Mouse (Mus musculus) liver, embryonic 16.5 days (tissue): ENCODE data around the gene Epor. TPM values are rescaled to one million over a fixed set of nuclear protein-coding genes. Genes with fewer than 3 reads are reported as not detected.

Experiments
- ATAC-seq: fragments of 200-750 bp; cut with Nextera tagmentation; 2 replicates; pipeline ENCODE4 v1.8.0; 2017; ENCODE audit warnings: low read depth, mild to moderate bottlenecking, moderate number of reproducible peaks, moderate library complexity
- H3K27ac ChIP-seq: fragments of 300-500 bp; sonication (generic); 2 replicates; pipeline ENCODE4 v1.5.1; 2014; ENCODE audit warnings: mild to moderate bottlenecking, low read length
- H3K27me3 ChIP-seq: fragments of 300-500 bp; sonication (generic); 2 replicates; pipeline ENCODE4 v1.6.1; 2014; ENCODE audit warnings: low read depth, low read length, mixed read lengths; ENCODE audit not compliant: control insufficient read depth, insufficient read depth
- H3K36me3 ChIP-seq: fragments of 300-500 bp; sonication (generic); 2 replicates; pipeline ENCODE4 v1.6.1; 2014; ENCODE audit warnings: mild to moderate bottlenecking; ENCODE audit not compliant: control insufficient read depth, insufficient read depth
- H3K4me1 ChIP-seq: fragments of 300-500 bp; sonication (generic); 2 replicates; pipeline ENCODE4 v1.6.1; 2014; ENCODE audit warnings: low read depth, low read length, mixed read lengths; ENCODE audit not compliant: control insufficient read depth
- H3K4me2 ChIP-seq: fragments of 300-500 bp; sonication (generic); 2 replicates; pipeline ENCODE4 v1.6.1; 2014; ENCODE audit warnings: low read depth, low read length, mixed read lengths
- H3K4me3 ChIP-seq: fragments of 300-500 bp; sonication (generic); 2 replicates; pipeline ENCODE4 v1.5.1; 2014; ENCODE audit warnings: low read depth, mild to moderate bottlenecking, low read length
- H3K9ac ChIP-seq: fragments of 300-500 bp; sonication (generic); 2 replicates; pipeline ENCODE4 v1.6.1; 2014; ENCODE audit warnings: low read depth, low read length
- H3K9me3 ChIP-seq: fragments of 300-500 bp; sonication (generic); replicated peaks from 2 replicates; pipeline ENCODE4 v1.6.1; 2016; ENCODE audit warnings: low read length; ENCODE audit not compliant: control insufficient read depth
- WGBS: fragments of 180-500 bp; shearing (Covaris S2); extraction: QIAGEN DNeasy Blood & Tissue Kit; methylation state at CpG from one replicate; pipeline ENCODE4 v1.1.7; 2014; ENCODE audit not compliant: insufficient replicate concordance; 5-methylcytosine and 5-hydroxymethylcytosine counted together
- polyA plus RNA-seq: library from polyadenylated mRNA; unstranded; fragments of >200 nt; fragmentation: Nextera tagmentation; extraction: Ambion mirVana; gene quantifications from 2 replicates; pipeline ENCODE4 v1.2.1, GENCODE M21; 2015

Gene Epor
- polyA plus RNA-seq, 1 experiment from 2014 or later = 115 TPM

- WGBS = 65% methylated on average over 9 of the region's 9 CpGs
- H3K4me1 ChIP-seq = peaks cover 50% of the 10 kb centered on the region
- ATAC-seq = no peak
- no peaks in the 10 kb centered on the region for H3K9me3 ChIP-seq
- H3K4me3 ChIP-seq = peak overlapping the region; percentile 68
- H3K27me3 ChIP-seq = peaks cover 7% of the 10 kb centered on the region; the same call in 1 of the 2 replicates
- H3K27ac ChIP-seq = peak overlapping the region; percentile 91
- peaks cover 39% of the 10 kb centered on the region for H3K36me3 ChIP-seq
- H3K9ac ChIP-seq = peak overlapping the region; percentile 74; the same call in 1 of the 2 replicates
- H3K4me2 ChIP-seq = peak overlapping the region; percentile 80
Measured at GRCm38 (mm10) chr9:21960135-21960534, 3.2 kb downstream of the Epor start.

- ATAC-seq = no peak
- peak overlapping the region; percentile 7; the same call in 1 of the 2 replicates for H3K9ac ChIP-seq
- peak overlapping the region; percentile 68 for H3K4me3 ChIP-seq
- peaks cover 7% of the 10 kb centered on the region; the same call in 1 of the 2 replicates for H3K27me3 ChIP-seq
- peak overlapping the region; percentile 20; the same call in 1 of the 2 replicates for H3K27ac ChIP-seq
- peaks cover 54% of the 10 kb centered on the region for H3K4me1 ChIP-seq
- no peaks in the 10 kb centered on the region for H3K9me3 ChIP-seq
- H3K4me2 ChIP-seq = peak overlapping the region; percentile 80
- H3K36me3 ChIP-seq = peaks cover 39% of the 10 kb centered on the region
- WGBS = 89% methylated on average over 7 of the region's 7 CpGs
Measured at GRCm38 (mm10) chr9:21959244-21959643, 4.1 kb downstream of the Epor start.

GRCm38 (mm10) chr9:21958372-21958771 is 4.9 kb downstream of the Epor start:
- peaks cover 46% of the 10 kb centered on the region for H3K4me1 ChIP-seq
- H3K36me3 ChIP-seq = peaks cover 39% of the 10 kb centered on the region
- H3K9ac ChIP-seq = no peak overlapping the region
- WGBS = 65% methylated on average over 5 of the region's 5 CpGs
- H3K27ac ChIP-seq = peak overlapping the region; percentile 60; the same call in 1 of the 2 replicates
- ATAC-seq = no peak
- peaks cover 7% of the 10 kb centered on the region; the same call in 1 of the 2 replicates for H3K27me3 ChIP-seq
- H3K4me2 ChIP-seq = no peak overlapping the region
- no peak overlapping the region for H3K4me3 ChIP-seq
- no peaks in the 10 kb centered on the region for H3K9me3 ChIP-seq

GRCm38 (mm10) chr9:21955570-21956281 is 7.6 kb downstream of the Epor start, which contains the start of gene Swsap1:
Gene Swsap1, plus strand, starts transcription at chr9:21955755.
- peaks cover 1% of the 10 kb centered on the region; the same call in 1 of the 2 replicates for H3K27me3 ChIP-seq
- peak within 1 kb of the TSS; percentile 83 for H3K9ac ChIP-seq
- H3K4me3 ChIP-seq = peak within 1 kb of the TSS; percentile 76
- H3K27ac ChIP-seq = peak within 1 kb of the TSS; percentile 90
- ATAC-seq = peak; percentile 95
- H3K9me3 ChIP-seq = no peaks in the 10 kb centered on the region
- peak within 1 kb of the TSS; percentile 89 for H3K4me2 ChIP-seq
- H3K4me1 ChIP-seq = peaks cover 41% of the 10 kb centered on the region
- WGBS = under 1% methylated on average over 54 of the region's 54 CpGs
- H3K36me3 ChIP-seq = peaks cover 29% of the 10 kb centered on the region

GRCm38 (mm10) chr9:21955225-21955569 is 8.1 kb downstream of the Epor start:
- peak; percentile 61 for ATAC-seq
- no peaks in the 10 kb centered on the region for H3K9me3 ChIP-seq
- peak overlapping the region; percentile 90 for H3K27ac ChIP-seq
- no peaks in the 10 kb centered on the region for H3K27me3 ChIP-seq
- peaks cover 24% of the 10 kb centered on the region for H3K36me3 ChIP-seq
- peaks cover 35% of the 10 kb centered on the region for H3K4me1 ChIP-seq
- peak overlapping the region; percentile 89 for H3K4me2 ChIP-seq
- peak overlapping the region; percentile 76 for H3K4me3 ChIP-seq
- under 1% methylated on average over 18 of the region's 18 CpGs for WGBS
- H3K9ac ChIP-seq = peak overlapping the region; percentile 83

- Histone ChIP-seq H3K9me3 (no peaks in the 10 kb centered on the region), H3K4me1 (peaks cover 30% of the 10 kb centered on the region), H3K36me3 (peaks cover 18% of the 10 kb centered on the region), H3K27me3 (no peaks in the 10 kb centered on the region), H3K27ac (no peak overlapping the region), H3K4me2 (peak overlapping the region; percentile 89), H3K4me3 (peak overlapping the region; percentile 76), H3K9ac (no peak overlapping the region; the same call in 1 of the 2 replicates)
- no peak for ATAC-seq
- WGBS = 67% methylated on average over 3 of the region's 3 CpGs
Measured at GRCm38 (mm10) chr9:21954635-21955034, 8.7 kb downstream of the Epor start.

- 19% methylated on average over 3 of the region's 3 CpGs for WGBS
- H3K4me2 ChIP-seq = no peak overlapping the region
- no peak for ATAC-seq
- H3K27ac ChIP-seq = no peak overlapping the region
- peaks cover 2% of the 10 kb centered on the region; the same call in 1 of the 2 replicates for H3K27me3 ChIP-seq
- no peaks in the 10 kb centered on the region for H3K9me3 ChIP-seq
- H3K9ac ChIP-seq = no peak overlapping the region
- no peak overlapping the region for H3K4me3 ChIP-seq
- peaks cover 20% of the 10 kb centered on the region for H3K4me1 ChIP-seq
- H3K36me3 ChIP-seq = peaks cover 8% of the 10 kb centered on the region
Measured at GRCm38 (mm10) chr9:21953600-21953999, 9.7 kb downstream of the Epor start.

GRCm38 (mm10) chr9:21951977-21952376 is 11.3 kb downstream of the Epor start:
- Histone ChIP-seq H3K4me1 (peaks cover 12% of the 10 kb centered on the region), H3K27me3 (peaks cover 2% of the 10 kb centered on the region), H3K4me2 (no peak overlapping the region), H3K9ac (no peak overlapping the region), H3K4me3 (no peak overlapping the region), H3K36me3 (no peaks in the 10 kb centered on the region), H3K27ac (no peak overlapping the region), H3K9me3 (no peaks in the 10 kb centered on the region)
- WGBS = 73% methylated on average over 3 of the region's 3 CpGs
- ATAC-seq = no peak

GRCm38 (mm10) chr9:21950322-21950721 is 13.0 kb downstream of the Epor start:
- no peak overlapping the region for H3K4me2 ChIP-seq
- ATAC-seq = no peak
- H3K27me3 ChIP-seq = peaks cover 2% of the 10 kb centered on the region
- no peaks in the 10 kb centered on the region for H3K36me3 ChIP-seq
- WGBS = 14% methylated on average over 11 of the region's 11 CpGs
- H3K9me3 ChIP-seq = no peaks in the 10 kb centered on the region
- H3K27ac ChIP-seq = no peak overlapping the region
- H3K4me3 ChIP-seq = no peak overlapping the region
- no peak overlapping the region for H3K9ac ChIP-seq
- peaks cover 5% of the 10 kb centered on the region for H3K4me1 ChIP-seq
